Mouse (Mus musculus) limb, embryonic 15.5 days (tissue): ENCODE data around the gene Alb. TPM values are rescaled to one million over a fixed set of nuclear protein-coding genes. Genes with fewer than 3 reads are reported as not detected.

Source experiments
- ATAC-seq: fragments of 200-750 bp; cut with Nextera tagmentation; 2 replicates; pipeline ENCODE4 v1.8.0; 2017; ENCODE audit warnings: low read depth, moderate TSS enrichment; ENCODE audit not compliant: insufficient number of reproducible peaks, low FRiP score, low TSS enrichment
- H3K27ac ChIP-seq: fragments of 300-500 bp; sonication (generic); 2 replicates; pipeline ENCODE4 v1.5.1; 2015; ENCODE audit warnings: moderate library complexity, mild to moderate bottlenecking, inconsistent platforms
- H3K27me3 ChIP-seq: fragments of 300-500 bp; sonication (generic); 2 replicates; pipeline ENCODE4 v1.6.1; 2015; ENCODE audit warnings: inconsistent platforms
- H3K36me3 ChIP-seq: fragments of 300-500 bp; sonication (generic); 2 replicates; pipeline ENCODE4 v1.6.1; 2015; ENCODE audit warnings: inconsistent platforms
- H3K4me1 ChIP-seq: fragments of 300-500 bp; sonication (generic); 2 replicates; pipeline ENCODE4 v1.6.1; 2015; ENCODE audit warnings: inconsistent platforms
- H3K4me2 ChIP-seq: fragments of 300-500 bp; sonication (generic); 2 replicates; pipeline ENCODE4 v1.6.1; 2015; ENCODE audit warnings: mild to moderate bottlenecking, inconsistent platforms
- H3K4me3 ChIP-seq: fragments of 300-500 bp; sonication (generic); 2 replicates; pipeline ENCODE4 v1.5.1; 2015; ENCODE audit warnings: mild to moderate bottlenecking, inconsistent platforms
- H3K9ac ChIP-seq: fragments of 300-500 bp; sonication (generic); 2 replicates; pipeline ENCODE4 v1.6.1; 2015; ENCODE audit warnings: inconsistent platforms
- H3K9me3 ChIP-seq: fragments of 300-500 bp; sonication (generic); 2 replicates; pipeline ENCODE4 v1.6.1; 2016; ENCODE audit warnings: inconsistent platforms
- WGBS: fragments of 180-500 bp; shearing (Covaris S2); methylation state at CpG from one replicate; pipeline ENCODE4 v1.1.7; 2015; 5-methylcytosine and 5-hydroxymethylcytosine counted together
- polyA plus RNA-seq: library from polyadenylated mRNA; unstranded; fragments of >200 nt; fragmentation: Nextera tagmentation; extraction: Ambion mirVana; gene quantifications from 2 replicates; pipeline ENCODE4 v1.2.1, GENCODE M21; 2015

Gene Alb
- polyA plus RNA-seq = 2.5 and 12.6 TPM in 2 replicates

GRCm38 (mm10) chr5:90460619-90461018 is at the start of gene Alb:
Gene Alb (plus strand): TSS chr5:90460897.
- H3K36me3 ChIP-seq = no peaks in the 10 kb centered on the region
- WGBS = 57% methylated on average over 8 of the region's 8 CpGs
- no peak within 1 kb of the TSS for H3K4me3 ChIP-seq
- no peaks in the 10 kb centered on the region for H3K4me1 ChIP-seq
- no peak within 1 kb of the TSS for H3K4me2 ChIP-seq
- no peak within 1 kb of the TSS for H3K27ac ChIP-seq
- H3K27me3 ChIP-seq = no peaks in the 10 kb centered on the region
- no peak for ATAC-seq
- H3K9me3 ChIP-seq = no peaks in the 10 kb centered on the region
- H3K9ac ChIP-seq = no peak within 1 kb of the TSS

- H3K27ac ChIP-seq = no peak overlapping the region
- H3K4me1 ChIP-seq = no peaks in the 10 kb centered on the region
- H3K27me3 ChIP-seq = no peaks in the 10 kb centered on the region
- H3K9ac ChIP-seq = no peak overlapping the region
- 74% methylated on average over 8 of the region's 8 CpGs for WGBS
- no peak overlapping the region for H3K4me2 ChIP-seq
- H3K36me3 ChIP-seq = no peaks in the 10 kb centered on the region
- H3K4me3 ChIP-seq = no peak overlapping the region
- H3K9me3 ChIP-seq = no peaks in the 10 kb centered on the region
- ATAC-seq = no peak
These were observed 46.4 kb upstream of the Alb start for GRCm38 (mm10) chr5:90414142-90414924.

- ATAC-seq = no peak
- Histone ChIP-seq H3K27me3 (no peaks in the 10 kb centered on the region), H3K4me1 (no peaks in the 10 kb centered on the region), H3K36me3 (no peaks in the 10 kb centered on the region), H3K4me3 (no peak overlapping the region), H3K4me2 (no peak overlapping the region), H3K27ac (no peak overlapping the region), H3K9ac (no peak overlapping the region), H3K9me3 (no peaks in the 10 kb centered on the region)
- WGBS = 44% methylated on average over 6 of the region's 6 CpGs
These were observed 45.8 kb upstream of the Alb start for GRCm38 (mm10) chr5:90414925-90415295.

- ATAC-seq = no peak
- 84% methylated on average over 5 of the region's 5 CpGs for WGBS
- H3K4me2 ChIP-seq = no peak overlapping the region
These were observed 36.1 kb upstream of the Alb start for GRCm38 (mm10) chr5:90424625-90425024.

GRCm38 (mm10) chr5:90425191-90425590 is 35.5 kb upstream of the Alb start:
- no peak overlapping the region for H3K9ac ChIP-seq
- H3K4me2 ChIP-seq = no peak overlapping the region
- ATAC-seq = no peak
- no peak overlapping the region for H3K27ac ChIP-seq
- no peaks in the 10 kb centered on the region for H3K4me1 ChIP-seq
- 87% methylated on average over 3 of the region's 3 CpGs for WGBS
- H3K4me3 ChIP-seq = no peak overlapping the region
- no peaks in the 10 kb centered on the region for H3K36me3 ChIP-seq
- H3K9me3 ChIP-seq = no peaks in the 10 kb centered on the region
- no peaks in the 10 kb centered on the region for H3K27me3 ChIP-seq

More at GRCm38 (mm10) chr5:90424625-90425024, 36.1 kb upstream of the Alb start:
- Histone ChIP-seq H3K36me3 (no peaks in the 10 kb centered on the region), H3K4me3 (no peak overlapping the region), H3K9me3 (no peaks in the 10 kb centered on the region), H3K27me3 (no peaks in the 10 kb centered on the region), H3K9ac (no peak overlapping the region), H3K27ac (no peak overlapping the region), H3K4me1 (no peaks in the 10 kb centered on the region)

- WGBS = 61% methylated on average over 9 of the region's 9 CpGs
- Histone ChIP-seq H3K4me2 (no peak overlapping the region), H3K4me1 (no peaks in the 10 kb centered on the region), H3K9ac (no peak overlapping the region), H3K4me3 (no peak overlapping the region), H3K27me3 (no peaks in the 10 kb centered on the region), H3K36me3 (no peaks in the 10 kb centered on the region), H3K9me3 (no peaks in the 10 kb centered on the region), H3K27ac (no peak overlapping the region)
- no peak for ATAC-seq
These were observed 29.6 kb upstream of the Alb start for GRCm38 (mm10) chr5:90431053-90431452.

- Histone ChIP-seq H3K27ac (no peak overlapping the region), H3K4me3 (no peak overlapping the region), H3K4me2 (no peak overlapping the region), H3K9me3 (no peaks in the 10 kb centered on the region), H3K36me3 (no peaks in the 10 kb centered on the region), H3K27me3 (no peaks in the 10 kb centered on the region), H3K9ac (no peak overlapping the region), H3K4me1 (no peaks in the 10 kb centered on the region)
- WGBS = 77% methylated on average over 4 of the region's 4 CpGs
- ATAC-seq = no peak
These were observed 21.5 kb upstream of the Alb start for GRCm38 (mm10) chr5:90439157-90439556.

- no peaks in the 10 kb centered on the region for H3K9me3 ChIP-seq
- no peaks in the 10 kb centered on the region for H3K4me1 ChIP-seq
- no peak overlapping the region for H3K4me3 ChIP-seq
- H3K4me2 ChIP-seq = no peak overlapping the region
- no peak overlapping the region for H3K9ac ChIP-seq
- H3K27ac ChIP-seq = no peak overlapping the region
- ATAC-seq = no peak
- WGBS = 77% methylated on average over 3 of the region's 3 CpGs
- no peaks in the 10 kb centered on the region for H3K36me3 ChIP-seq
- no peaks in the 10 kb centered on the region for H3K27me3 ChIP-seq
These were observed 13.1 kb upstream of the Alb start for GRCm38 (mm10) chr5:90447577-90447976.

- WGBS = 76% methylated on average over 5 of the region's 5 CpGs
- ATAC-seq = no peak
- Histone ChIP-seq H3K9me3 (no peaks in the 10 kb centered on the region), H3K4me1 (no peaks in the 10 kb centered on the region), H3K27me3 (no peaks in the 10 kb centered on the region), H3K4me3 (no peak overlapping the region), H3K36me3 (no peaks in the 10 kb centered on the region), H3K9ac (no peak overlapping the region), H3K27ac (no peak overlapping the region), H3K4me2 (no peak overlapping the region)
These were observed 10.7 kb upstream of the Alb start for GRCm38 (mm10) chr5:90449961-90450360.

GRCm38 (mm10) chr5:90452711-90453110 is 8.0 kb upstream of the Alb start:
- Histone ChIP-seq H3K4me2 (no peak overlapping the region), H3K27me3 (no peaks in the 10 kb centered on the region), H3K4me1 (no peaks in the 10 kb centered on the region), H3K4me3 (no peak overlapping the region), H3K36me3 (no peaks in the 10 kb centered on the region), H3K9ac (no peak overlapping the region), H3K9me3 (no peaks in the 10 kb centered on the region), H3K27ac (no peak overlapping the region)
- no peak for ATAC-seq
- WGBS = 70% methylated on average over 4 of the region's 4 CpGs

GRCm38 (mm10) chr5:90457241-90457640 is 3.5 kb upstream of the Alb start:
- no peaks in the 10 kb centered on the region for H3K27me3 ChIP-seq
- ATAC-seq = no peak
- H3K9me3 ChIP-seq = no peaks in the 10 kb centered on the region
- 69% methylated on average over 1 of the region's 1 CpGs for WGBS
- no peaks in the 10 kb centered on the region for H3K36me3 ChIP-seq
- no peak overlapping the region for H3K27ac ChIP-seq
- no peaks in the 10 kb centered on the region for H3K4me1 ChIP-seq
- H3K4me3 ChIP-seq = no peak overlapping the region
- no peak overlapping the region for H3K4me2 ChIP-seq
- no peak overlapping the region for H3K9ac ChIP-seq

GRCm38 (mm10) chr5:90458727-90459126 is 2.0 kb upstream of the Alb start:
- Histone ChIP-seq H3K27ac (no peak overlapping the region), H3K4me1 (no peaks in the 10 kb centered on the region), H3K9ac (no peak overlapping the region), H3K9me3 (no peaks in the 10 kb centered on the region), H3K4me2 (no peak overlapping the region), H3K36me3 (no peaks in the 10 kb centered on the region), H3K27me3 (no peaks in the 10 kb centered on the region), H3K4me3 (no peak overlapping the region)
- WGBS = 40% methylated on average over 5 of the region's 5 CpGs
- ATAC-seq = no peak

- no peak overlapping the region for H3K27ac ChIP-seq
- H3K27me3 ChIP-seq = no peaks in the 10 kb centered on the region
- no peaks in the 10 kb centered on the region for H3K4me1 ChIP-seq
- H3K9me3 ChIP-seq = no peaks in the 10 kb centered on the region
- no peak overlapping the region for H3K4me3 ChIP-seq
- no peak overlapping the region for H3K9ac ChIP-seq
- no peaks in the 10 kb centered on the region for H3K36me3 ChIP-seq
- ATAC-seq = no peak
- 50% methylated on average over 4 of the region's 4 CpGs for whole genome bisulfite sequencing
- H3K4me2 ChIP-seq = no peak overlapping the region
These were observed 6.1 kb downstream of the Alb start for GRCm38 (mm10) chr5:90466806-90467205.
